Mouse (Mus musculus): ENCODE data around the gene 2410131K14Rik. TPM values are rescaled to one million over a fixed set of nuclear protein-coding genes. Genes with fewer than 3 reads are reported as not detected.

Gene 2410131K14Rik
- polyA plus RNA-seq, 1 experiment from 2014 or later = 7.3 TPM

- H3K9ac ChIP-seq (ENCODE audit: low read depth, low read length) = no peak overlapping the region
- no peak overlapping the region for H3K4me3 ChIP-seq (ENCODE audit: low read length)
- ATAC-seq = no peak
- no peaks in the 10 kb centered on the region for H3K9me3 ChIP-seq (ENCODE audit: control insufficient read depth, low read length)
- H3K27ac ChIP-seq (ENCODE audit: low read length) = no peak overlapping the region
- 0 out of 2 replicates have a peak, but pooled peaks cover 2% of the 10 kb centered on the region for H3K4me1 ChIP-seq (ENCODE audit: control insufficient read depth, insufficient read depth, low read length)
- peaks cover 26% of the 10 kb centered on the region for H3K36me3 ChIP-seq (ENCODE audit: control insufficient read depth, insufficient read depth, low read length)
- H3K27me3 ChIP-seq (replicated peaks; ENCODE audit: control insufficient read depth, insufficient read depth, low read length) = no peaks in the 10 kb centered on the region
- 56% methylated on average over 6 of the region's 6 CpGs for WGBS
- H3K4me2 ChIP-seq (ENCODE audit: low read depth, low read length) = no peak overlapping the region
These were observed 14.1 kb downstream of the 2410131K14Rik start for GRCm38 (mm10) chr5:118259152-118259551.

- WGBS = 65% methylated on average over 6 of the region's 6 CpGs
- no peaks in the 10 kb centered on the region for H3K27me3 ChIP-seq (replicated peaks; ENCODE audit: control insufficient read depth, insufficient read depth, low read length)
- no peak overlapping the region for H3K4me3 ChIP-seq (ENCODE audit: low read length)
- H3K4me1 ChIP-seq (ENCODE audit: control insufficient read depth, insufficient read depth, low read length) = 0 out of 2 replicates have a peak, but pooled peaks cover 2% of the 10 kb centered on the region
- H3K27ac ChIP-seq (ENCODE audit: low read length) = no peak overlapping the region
- no peak overlapping the region for H3K9ac ChIP-seq (ENCODE audit: low read depth, low read length)
- no peak for ATAC-seq
- H3K9me3 ChIP-seq (ENCODE audit: control insufficient read depth, low read length) = no peaks in the 10 kb centered on the region
- peaks cover 26% of the 10 kb centered on the region for H3K36me3 ChIP-seq (ENCODE audit: control insufficient read depth, insufficient read depth, low read length)
- no peak overlapping the region for H3K4me2 ChIP-seq (ENCODE audit: low read depth, low read length)
These were observed 14.6 kb downstream of the 2410131K14Rik start for GRCm38 (mm10) chr5:118259636-118260035.

- Histone ChIP-seq H3K27me3 (replicated peaks; ENCODE audit: control insufficient read depth, insufficient read depth, low read length) (no peaks in the 10 kb centered on the region), H3K4me1 (ENCODE audit: control insufficient read depth, insufficient read depth, low read length) (0 out of 2 replicates have a peak, but pooled peaks cover 2% of the 10 kb centered on the region), H3K27ac (ENCODE audit: low read length) (no peak overlapping the region), H3K9ac (ENCODE audit: low read depth, low read length) (no peak overlapping the region), H3K9me3 (ENCODE audit: control insufficient read depth, low read length) (no peaks in the 10 kb centered on the region), H3K4me2 (ENCODE audit: low read depth, low read length) (no peak overlapping the region), H3K4me3 (ENCODE audit: low read length) (no peak overlapping the region), H3K36me3 (ENCODE audit: control insufficient read depth, insufficient read depth, low read length) (peaks cover 26% of the 10 kb centered on the region)
- 77% methylated on average over 10 of the region's 10 CpGs for WGBS
- ATAC-seq = no peak
These were observed 15.0 kb downstream of the 2410131K14Rik start for GRCm38 (mm10) chr5:118260055-118260454.

- no peak for ATAC-seq
- Histone ChIP-seq H3K9ac (ENCODE audit: low read depth, low read length) (no peak overlapping the region), H3K4me3 (ENCODE audit: low read length) (no peak overlapping the region), H3K4me1 (ENCODE audit: control insufficient read depth, insufficient read depth, low read length) (0 out of 2 replicates have a peak, but pooled peaks cover 2% of the 10 kb centered on the region), H3K27me3 (replicated peaks; ENCODE audit: control insufficient read depth, insufficient read depth, low read length) (no peaks in the 10 kb centered on the region), H3K9me3 (ENCODE audit: control insufficient read depth, low read length) (no peaks in the 10 kb centered on the region), H3K36me3 (ENCODE audit: control insufficient read depth, insufficient read depth, low read length) (peaks cover 26% of the 10 kb centered on the region), H3K4me2 (ENCODE audit: low read depth, low read length) (no peak overlapping the region), H3K27ac (ENCODE audit: low read length) (no peak overlapping the region)
- WGBS = 88% methylated on average over 11 of the region's 11 CpGs
These were observed 15.6 kb downstream of the 2410131K14Rik start for GRCm38 (mm10) chr5:118260642-118261041.

GRCm38 (mm10) chr5:118261181-118261580 lies 16.2 kb downstream of the 2410131K14Rik start:
- Histone ChIP-seq H3K9ac (ENCODE audit: low read depth, low read length) (no peak overlapping the region), H3K9me3 (ENCODE audit: control insufficient read depth, low read length) (no peaks in the 10 kb centered on the region), H3K4me3 (ENCODE audit: low read length) (no peak overlapping the region), H3K4me1 (ENCODE audit: control insufficient read depth, insufficient read depth, low read length) (0 out of 2 replicates have a peak, but pooled peaks cover 2% of the 10 kb centered on the region), H3K27ac (ENCODE audit: low read length) (no peak overlapping the region), H3K27me3 (replicated peaks; ENCODE audit: control insufficient read depth, insufficient read depth, low read length) (no peaks in the 10 kb centered on the region), H3K4me2 (ENCODE audit: low read depth, low read length) (no peak overlapping the region), H3K36me3 (ENCODE audit: control insufficient read depth, insufficient read depth, low read length) (peaks cover 26% of the 10 kb centered on the region)
- WGBS = 93% methylated on average over 9 of the region's 9 CpGs
- no peak for ATAC-seq

- 83% methylated on average over 8 of the region's 8 CpGs for WGBS
- H3K27ac ChIP-seq (ENCODE audit: low read length) = no peak overlapping the region
- H3K4me3 ChIP-seq (ENCODE audit: low read length) = no peak overlapping the region
- H3K4me2 ChIP-seq (ENCODE audit: low read depth, low read length) = no peak overlapping the region
- H3K36me3 ChIP-seq (ENCODE audit: control insufficient read depth, insufficient read depth, low read length) = peaks cover 19% of the 10 kb centered on the region; the same call in 1 of the 2 replicates
- no peak overlapping the region for H3K9ac ChIP-seq (ENCODE audit: low read depth, low read length)
- H3K9me3 ChIP-seq (ENCODE audit: control insufficient read depth, low read length) = no peaks in the 10 kb centered on the region
- H3K27me3 ChIP-seq (replicated peaks; ENCODE audit: control insufficient read depth, insufficient read depth, low read length) = no peaks in the 10 kb centered on the region
- ATAC-seq = no peak
- H3K4me1 ChIP-seq (ENCODE audit: control insufficient read depth, insufficient read depth, low read length) = 0 out of 2 replicates have a peak, but pooled peaks cover 2% of the 10 kb centered on the region
These were observed 17.4 kb downstream of the 2410131K14Rik start for GRCm38 (mm10) chr5:118262418-118262817.

- Histone ChIP-seq H3K9ac (ENCODE audit: low read depth, low read length) (no peak overlapping the region), H3K4me2 (ENCODE audit: low read depth, low read length) (no peak overlapping the region), H3K27me3 (replicated peaks; ENCODE audit: control insufficient read depth, insufficient read depth, low read length) (no peaks in the 10 kb centered on the region), H3K4me3 (ENCODE audit: low read length) (no peak overlapping the region), H3K27ac (ENCODE audit: low read length) (no peak overlapping the region), H3K36me3 (ENCODE audit: control insufficient read depth, insufficient read depth, low read length) (peaks cover 12% of the 10 kb centered on the region; the same call in 1 of the 2 replicates), H3K9me3 (ENCODE audit: control insufficient read depth, low read length) (no peaks in the 10 kb centered on the region), H3K4me1 (ENCODE audit: control insufficient read depth, insufficient read depth, low read length) (0 out of 2 replicates have a peak, but pooled peaks cover 1% of the 10 kb centered on the region)
- ATAC-seq = no peak
- 79% methylated on average over 9 of the region's 9 CpGs for WGBS
These were observed 19.3 kb downstream of the 2410131K14Rik start for GRCm38 (mm10) chr5:118264279-118264678.

GRCm38 (mm10) chr5:118265366-118265765 lies 20.3 kb downstream of the 2410131K14Rik start:
- ATAC-seq = no peak
- H3K9ac ChIP-seq (ENCODE audit: low read depth, low read length) = no peak overlapping the region
- no peak overlapping the region for H3K27ac ChIP-seq (ENCODE audit: low read length)
- H3K4me2 ChIP-seq (ENCODE audit: low read depth, low read length) = no peak overlapping the region
- no peaks in the 10 kb centered on the region for H3K27me3 ChIP-seq (replicated peaks; ENCODE audit: control insufficient read depth, insufficient read depth, low read length)
- H3K4me3 ChIP-seq (ENCODE audit: low read length) = no peak overlapping the region
- H3K9me3 ChIP-seq (ENCODE audit: control insufficient read depth, low read length) = no peaks in the 10 kb centered on the region
- peaks cover 11% of the 10 kb centered on the region; the same call in 1 of the 2 replicates for H3K36me3 ChIP-seq (ENCODE audit: control insufficient read depth, insufficient read depth, low read length)
- H3K4me1 ChIP-seq (ENCODE audit: control insufficient read depth, insufficient read depth, low read length) = no peaks in the 10 kb centered on the region
- WGBS = 72% methylated on average over 5 of the region's 5 CpGs

GRCm38 (mm10) chr5:118266309-118266708 lies 21.3 kb downstream of the 2410131K14Rik start:
- Histone ChIP-seq H3K4me2 (ENCODE audit: low read depth, low read length) (no peak overlapping the region), H3K4me1 (ENCODE audit: control insufficient read depth, insufficient read depth, low read length) (no peaks in the 10 kb centered on the region), H3K9ac (ENCODE audit: low read depth, low read length) (no peak overlapping the region), H3K27me3 (replicated peaks; ENCODE audit: control insufficient read depth, insufficient read depth, low read length) (0 out of 2 replicates have a peak, but pooled peaks cover 2% of the 10 kb centered on the region), H3K9me3 (ENCODE audit: control insufficient read depth, low read length) (no peaks in the 10 kb centered on the region), H3K27ac (ENCODE audit: low read length) (no peak overlapping the region), H3K4me3 (ENCODE audit: low read length) (no peak overlapping the region), H3K36me3 (ENCODE audit: control insufficient read depth, insufficient read depth, low read length) (0 out of 2 replicates have a peak, but pooled peaks cover 3% of the 10 kb centered on the region)
- 33% methylated on average over 8 of the region's 8 CpGs for WGBS
- ATAC-seq = no peak

GRCm38 (mm10) chr5:118268987-118269386 lies 24.0 kb downstream of the 2410131K14Rik start:
- H3K9me3 ChIP-seq (ENCODE audit: control insufficient read depth, low read length) = no peaks in the 10 kb centered on the region
- H3K4me2 ChIP-seq (ENCODE audit: low read depth, low read length) = no peak overlapping the region
- H3K27ac ChIP-seq (ENCODE audit: low read length) = no peak overlapping the region
- no peaks in the 10 kb centered on the region for H3K36me3 ChIP-seq (ENCODE audit: control insufficient read depth, insufficient read depth, low read length)
- H3K9ac ChIP-seq (ENCODE audit: low read depth, low read length) = peak overlapping the region; percentile 41; the same call in 1 of the 2 replicates
- peak; percentile 82 for ATAC-seq
- H3K4me3 ChIP-seq (ENCODE audit: low read length) = no peak overlapping the region
- WGBS = 2% methylated on average over 13 of the region's 13 CpGs
- H3K4me1 ChIP-seq (ENCODE audit: control insufficient read depth, insufficient read depth, low read length) = no peaks in the 10 kb centered on the region
- H3K27me3 ChIP-seq (replicated peaks; ENCODE audit: control insufficient read depth, insufficient read depth, low read length) = peaks cover 10% of the 10 kb centered on the region; the same call in 1 of the 2 replicates

Data from intestine, embryonic 16.5 days (tissue).